Mouse (Mus musculus) kidney, embryonic 16.5 days (tissue): ENCODE measurements around the gene Ndnf. TPM values are rescaled to one million over a fixed set of nuclear protein-coding genes. Genes with fewer than 3 reads are reported as not detected.

Source experiments
- ATAC-seq: fragments of 200-750 bp; cut with Nextera tagmentation; 2 replicates; pipeline ENCODE4 v1.8.0; 2017; ENCODE audit warnings: moderate TSS enrichment; ENCODE audit not compliant: low FRiP score, low TSS enrichment
- H3K27ac ChIP-seq: fragments of 300-500 bp; sonication (generic); 2 replicates; pipeline ENCODE4 v1.5.1; 2014; ENCODE audit warnings: low read length
- H3K27me3 ChIP-seq: fragments of 300-500 bp; sonication (generic); 2 replicates; pipeline ENCODE4 v1.6.1; 2014; ENCODE audit warnings: low read length, control low read depth, mixed read lengths; ENCODE audit not compliant: insufficient read depth
- H3K36me3 ChIP-seq: fragments of 300-500 bp; sonication (generic); 2 replicates; pipeline ENCODE4 v1.6.1; 2014; ENCODE audit warnings: low read length, control low read depth, mixed read lengths; ENCODE audit not compliant: insufficient read depth
- H3K4me1 ChIP-seq: fragments of 300-500 bp; sonication (generic); 2 replicates; pipeline ENCODE4 v1.6.1; 2014; ENCODE audit warnings: low read length, control low read depth, mixed read lengths; ENCODE audit not compliant: insufficient read depth
- H3K4me2 ChIP-seq: fragments of 300-500 bp; sonication (generic); replicated peaks from 2 replicates; pipeline ENCODE4 v1.6.1; 2014; ENCODE audit warnings: low read depth, low read length
- H3K4me3 ChIP-seq: fragments of 300-500 bp; sonication (generic); 2 replicates; pipeline ENCODE4 v1.5.1; 2014; ENCODE audit warnings: mild to moderate bottlenecking, low read length
- H3K9ac ChIP-seq: fragments of 300-500 bp; sonication (generic); replicated peaks from 2 replicates; pipeline ENCODE4 v1.6.1; 2014; ENCODE audit warnings: low read length
- H3K9me3 ChIP-seq: fragments of 300-500 bp; sonication (generic); 2 replicates; pipeline ENCODE4 v1.6.1; 2016; ENCODE audit warnings: low read length, control low read depth
- WGBS: fragments of 180-500 bp; shearing (Covaris S2); extraction: QIAGEN DNeasy Blood & Tissue Kit; methylation state at CpG from one replicate; pipeline ENCODE4 v1.1.7; 2014; 5-methylcytosine and 5-hydroxymethylcytosine counted together
- polyA plus RNA-seq: library from polyadenylated mRNA; unstranded; fragments of >200 nt; fragmentation: Nextera tagmentation; extraction: Ambion mirVana; gene quantifications from 2 replicates; pipeline ENCODE4 v1.2.1, GENCODE M21; 2015

Ndnf gene
- polyA plus RNA-seq, 1 experiment from 2014 or later: 9.1 TPM

DNA sequence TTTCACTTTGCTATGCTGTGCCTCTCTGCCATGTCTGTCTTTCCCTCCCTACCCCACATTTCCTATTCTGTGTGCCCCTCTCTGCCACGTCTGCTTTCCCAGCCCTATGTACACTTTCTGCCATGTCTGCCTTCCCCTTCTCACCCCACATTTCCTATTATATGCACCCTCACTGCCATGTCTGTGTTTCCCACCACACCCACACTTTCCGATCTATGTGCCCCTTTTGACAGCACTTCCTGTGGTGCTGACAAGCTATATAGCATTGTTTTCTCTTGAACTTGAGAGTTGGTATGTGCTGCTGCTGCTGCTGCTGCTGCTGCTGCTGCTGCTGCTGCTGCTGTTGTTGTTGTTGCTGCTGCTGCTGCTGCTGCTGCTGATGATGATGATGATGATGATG lies 9.3 kb upstream of the Ndnf start:
- H3K27ac ChIP-seq: no peak overlapping the region
- ATAC-seq: no peak
- H3K27me3 ChIP-seq: no peaks in the 10 kb centered on the region
- H3K4me2 ChIP-seq: no peak overlapping the region
- no peaks in the 10 kb centered on the region for H3K9me3 ChIP-seq
- H3K4me1 ChIP-seq: no peaks in the 10 kb centered on the region
- H3K36me3 ChIP-seq: no peaks in the 10 kb centered on the region
- H3K4me3 ChIP-seq: no peak overlapping the region
- no peak overlapping the region for H3K9ac ChIP-seq
- WGBS: 60% methylated on average over 2 of the region's 2 CpGs

DNA sequence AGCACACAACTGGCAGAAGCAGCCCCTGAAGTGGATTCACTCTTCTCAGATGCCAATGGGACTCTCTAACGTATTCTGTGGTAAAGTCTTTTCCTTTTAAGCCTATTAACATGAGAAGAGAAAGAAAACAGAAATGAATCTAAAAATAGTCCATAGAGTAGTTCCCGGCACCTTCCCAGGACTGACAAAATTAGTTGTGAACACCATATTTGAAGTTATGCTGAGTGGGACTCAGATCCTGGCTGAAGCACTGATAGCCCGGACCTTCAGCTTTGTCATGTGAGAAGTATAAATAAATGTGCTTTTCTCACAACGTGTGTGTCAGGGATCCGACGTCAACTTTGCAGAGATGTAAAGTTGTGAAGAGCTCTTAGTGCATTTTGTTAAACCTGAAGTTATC lies 7.4 kb upstream of the Ndnf start:
- Histone ChIP-seq H3K27ac (no peak overlapping the region), H3K4me3 (no peak overlapping the region), H3K4me2 (no peak overlapping the region), H3K27me3 (no peaks in the 10 kb centered on the region), H3K4me1 (no peaks in the 10 kb centered on the region), H3K36me3 (no peaks in the 10 kb centered on the region), H3K9ac (no peak overlapping the region), H3K9me3 (no peaks in the 10 kb centered on the region)
- ATAC-seq: no peak
- 72% methylated on average over 6 of the region's 6 CpGs for WGBS

DNA sequence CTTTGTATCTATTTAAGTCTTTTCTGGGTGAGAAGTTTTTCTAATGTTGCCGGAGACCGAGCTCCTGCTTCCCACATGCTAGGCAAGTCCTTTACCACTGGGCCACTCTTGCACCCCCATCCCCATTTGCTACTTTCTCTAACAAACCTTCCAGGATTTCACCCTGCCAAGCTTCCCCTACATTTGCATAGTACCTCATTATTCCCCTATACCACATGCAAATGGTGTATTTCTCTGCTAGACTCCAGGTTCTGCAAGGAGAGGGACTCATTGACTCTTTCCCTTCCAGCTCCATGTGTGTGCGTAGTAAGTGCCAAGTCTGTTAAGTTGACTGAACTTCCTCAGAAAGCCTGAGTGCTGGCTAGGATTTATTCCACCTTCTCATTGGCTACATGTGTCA lies 5.1 kb upstream of the Ndnf start:
- no peak for ATAC-seq
- no peak overlapping the region for H3K27ac ChIP-seq
- no peaks in the 10 kb centered on the region for H3K9me3 ChIP-seq
- H3K4me3 ChIP-seq: no peak overlapping the region
- no peak overlapping the region for H3K9ac ChIP-seq
- 0 out of 2 replicates have a peak, but pooled peaks cover 3% of the 10 kb centered on the region for H3K4me1 ChIP-seq
- no peaks in the 10 kb centered on the region; the same call in 1 of the 2 replicates for H3K27me3 ChIP-seq
- H3K36me3 ChIP-seq: no peaks in the 10 kb centered on the region
- WGBS: 93% methylated on average over 3 of the region's 3 CpGs
- H3K4me2 ChIP-seq: no peak overlapping the region

DNA sequence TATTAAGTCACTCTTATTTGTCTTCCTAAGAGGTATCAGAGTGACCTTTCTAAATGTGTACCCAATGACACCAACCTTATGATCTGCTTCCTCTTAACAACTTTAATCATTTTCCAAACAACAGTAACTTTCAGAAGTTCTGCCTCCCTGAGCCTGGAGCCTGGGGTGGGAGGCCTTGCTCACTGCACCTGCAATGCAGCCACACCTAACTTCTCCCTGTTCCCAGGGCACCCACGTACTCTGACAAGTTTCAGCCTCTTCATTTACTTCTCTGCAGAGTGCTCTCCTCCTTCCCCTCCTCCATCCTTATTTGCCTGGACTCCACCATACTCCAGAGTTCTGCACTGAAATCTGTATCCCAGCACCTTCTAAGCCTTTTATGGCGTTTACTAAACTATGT lies 1.4 kb upstream of the Ndnf start:
- peaks cover 12% of the 10 kb centered on the region; the same call in 1 of the 2 replicates for H3K4me1 ChIP-seq
- no peaks in the 10 kb centered on the region for H3K36me3 ChIP-seq
- H3K9ac ChIP-seq: no peak overlapping the region
- no peak overlapping the region for H3K27ac ChIP-seq
- no peaks in the 10 kb centered on the region for H3K9me3 ChIP-seq
- H3K4me3 ChIP-seq: no peak overlapping the region
- ATAC-seq: no peak
- no peak overlapping the region for H3K4me2 ChIP-seq
- peaks cover 10% of the 10 kb centered on the region for H3K27me3 ChIP-seq
- 55% methylated on average over 2 of the region's 2 CpGs for WGBS

DNA sequence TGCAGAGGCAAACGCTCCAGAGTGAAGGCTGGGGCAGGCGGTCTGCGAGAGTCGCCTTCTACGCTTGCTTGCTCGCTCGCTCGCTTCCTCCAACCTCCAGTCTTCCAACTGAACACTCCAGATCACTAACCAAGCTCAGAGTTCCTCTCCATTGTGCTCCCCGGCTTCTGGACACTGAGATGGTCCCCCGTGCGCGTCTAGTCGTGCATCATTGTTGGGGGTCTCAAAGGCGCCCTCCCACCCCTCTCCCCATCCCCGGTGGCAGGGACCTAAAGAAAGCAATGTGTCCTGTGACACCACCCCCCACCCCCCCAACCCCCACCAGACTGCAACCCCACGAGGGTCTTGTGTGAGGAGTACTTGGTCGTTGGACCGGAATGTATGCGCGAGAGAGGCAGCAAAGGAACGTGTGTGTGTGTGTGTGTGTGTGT lies 394 bp upstream of the Ndnf start:
- Histone ChIP-seq H3K36me3 (no peaks in the 10 kb centered on the region), H3K9ac (peak overlapping the region; percentile 54), H3K4me2 (peak overlapping the region; percentile 96), H3K27ac (peak overlapping the region; percentile 58), H3K4me1 (peaks cover 12% of the 10 kb centered on the region; the same call in 1 of the 2 replicates), H3K27me3 (peaks cover 10% of the 10 kb centered on the region), H3K4me3 (peak overlapping the region; percentile 60), H3K9me3 (no peaks in the 10 kb centered on the region)
- ATAC-seq: peak; percentile 54
- WGBS: 3% methylated on average over 17 of the region's 21 CpGs

DNA sequence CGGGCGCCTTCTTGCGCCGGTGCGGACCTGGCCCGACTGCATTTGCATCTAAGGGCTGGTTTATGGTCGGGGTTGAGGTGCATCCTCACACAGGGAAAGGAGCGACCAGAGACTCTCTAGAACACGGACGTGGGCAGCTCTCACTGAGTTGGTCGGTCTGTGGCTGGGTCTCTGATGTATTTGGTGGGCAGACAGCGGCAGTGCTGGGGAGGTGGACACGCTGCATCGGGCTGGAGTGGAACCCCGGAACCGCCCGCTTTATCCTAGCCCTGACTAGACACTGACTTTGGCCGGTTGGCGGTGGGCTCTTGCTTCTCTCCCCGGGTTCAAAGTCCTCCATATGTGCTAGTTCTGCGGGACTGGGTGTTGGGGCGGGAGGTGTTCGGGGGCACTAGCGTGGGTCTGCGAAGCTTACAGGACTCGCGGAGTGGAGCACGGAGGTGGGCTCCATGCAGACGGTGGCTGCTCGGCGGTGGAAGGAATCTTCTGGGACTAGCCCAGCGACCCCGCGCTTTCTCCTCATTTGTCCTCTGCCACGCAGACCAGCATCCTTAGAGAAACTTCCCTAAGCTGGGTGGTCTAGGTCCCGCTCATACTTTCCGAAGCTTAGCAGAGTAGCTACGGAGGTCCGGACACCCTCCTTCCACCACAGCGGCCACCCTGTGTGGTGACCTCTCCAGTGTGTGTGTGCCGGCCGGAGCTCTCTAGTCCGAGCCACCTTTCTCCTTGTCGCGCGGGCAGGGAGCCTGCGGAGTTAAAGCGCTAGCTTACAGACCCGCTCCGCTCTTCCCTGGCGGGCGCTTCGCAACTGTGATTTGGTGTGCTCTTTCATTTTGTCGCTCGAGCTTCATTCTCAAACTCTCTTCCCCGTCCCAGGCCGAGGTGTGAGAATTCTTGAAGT lies 991 bp downstream of the Ndnf start:
- peak overlapping the region; percentile 60 for H3K4me3 ChIP-seq
- H3K36me3 ChIP-seq: no peaks in the 10 kb centered on the region
- H3K27ac ChIP-seq: no peak overlapping the region
- peaks cover 10% of the 10 kb centered on the region for H3K27me3 ChIP-seq
- peak; percentile 66 for ATAC-seq
- WGBS: under 1% methylated on average over 57 of the region's 57 CpGs
- peaks cover 12% of the 10 kb centered on the region; the same call in 1 of the 2 replicates for H3K4me1 ChIP-seq
- peak overlapping the region; percentile 63 for H3K9ac ChIP-seq
- no peaks in the 10 kb centered on the region for H3K9me3 ChIP-seq
- H3K4me2 ChIP-seq: peak overlapping the region; percentile 96

DNA sequence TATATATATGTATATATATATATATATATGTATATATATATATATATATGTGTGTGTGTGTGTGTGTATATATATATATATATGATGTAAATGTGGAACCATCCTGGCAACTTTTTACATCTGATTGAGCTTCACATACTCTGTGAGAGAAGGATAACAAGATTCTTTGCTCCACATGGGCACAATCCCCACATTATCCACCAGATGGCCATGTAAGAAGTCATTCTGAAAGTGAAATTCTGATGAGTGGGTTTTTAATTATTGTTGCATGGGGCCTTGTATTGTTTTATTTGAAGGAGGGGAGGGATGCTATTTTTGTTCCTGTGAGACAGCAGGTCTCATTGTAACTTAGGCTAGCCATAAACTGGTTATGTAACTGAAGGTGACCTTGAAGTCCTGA lies 22.5 kb downstream of the Ndnf start:
- Histone ChIP-seq H3K4me2 (no peak overlapping the region), H3K27ac (no peak overlapping the region), H3K36me3 (no peaks in the 10 kb centered on the region; the same call in 1 of the 2 replicates), H3K4me1 (no peaks in the 10 kb centered on the region), H3K9me3 (no peaks in the 10 kb centered on the region), H3K9ac (no peak overlapping the region), H3K4me3 (no peak overlapping the region), H3K27me3 (no peaks in the 10 kb centered on the region)
- ATAC-seq: no peak

DNA sequence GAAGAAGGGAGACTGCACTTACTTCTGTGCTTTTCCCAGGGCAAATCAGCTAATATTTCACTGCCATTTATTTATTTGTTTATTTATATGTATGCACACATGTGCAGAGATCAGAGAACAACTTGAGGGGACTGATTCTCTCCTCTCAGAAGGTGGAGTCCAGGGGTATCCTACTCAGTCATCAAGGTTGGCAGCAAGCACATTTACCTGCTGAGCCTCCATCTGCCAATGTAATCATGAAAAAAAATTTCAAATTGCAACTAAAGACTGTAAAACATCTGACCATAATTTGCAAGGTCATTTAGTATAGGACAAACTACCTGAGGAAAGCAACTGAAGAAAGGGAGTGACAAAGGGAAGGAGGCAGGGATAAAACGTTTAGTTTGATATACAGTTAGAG lies 49.3 kb downstream of the Ndnf start:
- no peak overlapping the region for H3K4me3 ChIP-seq
- 0 out of 2 replicates have a peak, but pooled peaks cover 2% of the 10 kb centered on the region for H3K9me3 ChIP-seq
- H3K4me2 ChIP-seq: no peak overlapping the region
- no peak overlapping the region for H3K9ac ChIP-seq
- 57% methylated on average over 1 of the region's 1 CpGs for WGBS
- no peak for ATAC-seq
- no peaks in the 10 kb centered on the region for H3K36me3 ChIP-seq
- H3K27ac ChIP-seq: no peak overlapping the region
- H3K27me3 ChIP-seq: no peaks in the 10 kb centered on the region
- no peaks in the 10 kb centered on the region for H3K4me1 ChIP-seq

DNA sequence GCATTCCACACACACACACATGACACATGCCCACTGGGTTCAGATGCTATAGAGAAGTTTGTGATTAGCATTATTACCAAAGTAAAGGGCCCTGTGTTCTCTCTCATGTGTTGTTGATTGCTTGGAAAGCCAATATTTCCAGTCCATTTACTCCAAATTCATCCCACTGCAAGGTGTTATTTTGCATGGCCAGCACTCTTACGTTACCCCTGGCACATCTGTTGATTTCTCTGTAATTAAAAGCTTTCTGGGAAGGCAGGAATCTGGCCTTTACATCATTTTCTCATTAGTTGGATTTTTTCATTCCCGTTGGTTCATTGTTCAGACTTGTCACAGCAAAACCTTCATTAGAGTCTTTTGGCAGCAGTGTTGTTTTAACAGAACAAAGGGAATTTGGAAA lies 54.3 kb downstream of the Ndnf start:
- no peak overlapping the region for H3K4me2 ChIP-seq
- no peaks in the 10 kb centered on the region for H3K4me1 ChIP-seq
- H3K36me3 ChIP-seq: no peaks in the 10 kb centered on the region
- ATAC-seq: no peak
- no peak overlapping the region for H3K4me3 ChIP-seq
- H3K27ac ChIP-seq: no peak overlapping the region
- 51% methylated on average over 2 of the region's 2 CpGs for WGBS
- no peaks in the 10 kb centered on the region for H3K27me3 ChIP-seq
- no peak overlapping the region for H3K9ac ChIP-seq
- 0 out of 2 replicates have a peak, but pooled peaks cover 2% of the 10 kb centered on the region for H3K9me3 ChIP-seq

DNA sequence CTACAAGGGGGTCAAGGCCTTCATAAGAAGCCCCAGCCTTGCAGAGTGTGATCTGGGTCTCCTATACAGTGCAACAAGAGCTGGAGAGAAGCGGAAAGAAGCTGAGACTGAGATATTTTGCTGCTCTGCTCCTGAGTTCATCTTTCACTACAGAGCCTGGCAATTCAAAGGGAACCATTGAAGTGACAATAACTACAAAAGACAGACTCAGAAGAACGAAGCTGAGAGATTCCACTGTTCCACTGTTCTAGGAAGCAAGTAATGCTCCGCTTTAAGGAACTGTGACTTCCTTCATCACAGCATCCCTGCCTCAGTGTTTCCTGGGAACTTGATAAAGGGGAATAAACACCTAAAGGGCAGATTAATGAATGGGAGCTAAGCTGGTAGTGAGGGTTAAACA lies 56.9 kb downstream of the Ndnf start:
- Histone ChIP-seq H3K36me3 (no peaks in the 10 kb centered on the region), H3K4me1 (no peaks in the 10 kb centered on the region), H3K4me2 (no peak overlapping the region), H3K9ac (no peak overlapping the region), H3K27ac (no peak overlapping the region), H3K4me3 (no peak overlapping the region), H3K9me3 (no peaks in the 10 kb centered on the region), H3K27me3 (no peaks in the 10 kb centered on the region)
- WGBS: 85% methylated on average over 3 of the region's 3 CpGs
- ATAC-seq: no peak
